Comparison of ENCODE assay signal across 21 mouse cellular contexts in genomic region chr2:70616076-70616475, GRCm38 (mm10). TPM values are rescaled to one million over a fixed set of nuclear protein-coding genes. Genes with fewer than 3 reads are reported as not detected.
"Had no signal": no experiment of that assay in that cellular context is flagged by ENCODE, and none has a peak within 500 bp of the region (broad histone marks: within the 10 kb centered on the region; RNA-seq: fewer than 3 reads in every experiment).

No protein-coding gene starts in this region.

- H3K27ac ChIP-seq: midbrain, embryonic 10.5 days; midbrain, embryonic 12.5 days; neural tube, embryonic 13.5 days; neural tube, embryonic 15.5 days had no signal

- H3K36me3 ChIP-seq: midbrain, embryonic 10.5 days; midbrain, embryonic 12.5 days; neural tube, embryonic 13.5 days; neural tube, embryonic 15.5 days had no signal

- H3K4me2 ChIP-seq: lung, embryonic 14.5 days; midbrain, embryonic 12.5 days; neural tube, embryonic 13.5 days; neural tube, embryonic 15.5 days had no signal

- H3K27me3 ChIP-seq: midbrain, embryonic 12.5 days; neural tube, embryonic 13.5 days; neural tube, embryonic 15.5 days had no signal

- ATAC-seq: midbrain, embryonic 16.5 days had no signal

- H3K4me1 ChIP-seq: midbrain, embryonic 10.5 days; midbrain, embryonic 12.5 days; neural tube, embryonic 13.5 days; neural tube, embryonic 15.5 days had no signal

- H3K9ac ChIP-seq: lung, embryonic 14.5 days; midbrain, embryonic 12.5 days; neural tube, embryonic 13.5 days; neural tube, embryonic 15.5 days had no signal

- DNase-seq: lung, adult 18-20 months; lung, embryonic 14.5 days; lung, postnatal 10 days; lung, postnatal 4 days; midbrain, embryonic 14.5 days; retina, postnatal 1 day; right cerebral cortex, adult 18-20 months; right cerebral cortex, postnatal 25 days; right cerebral cortex, postnatal 4 days; spleen, adult 18-20 months; thymus, adult 2 months; thymus, postnatal 25 days; thymus, postnatal 4 days had no signal

- H3K4me3 ChIP-seq: midbrain, embryonic 10.5 days; midbrain, embryonic 12.5 days; myocyte; neural tube, embryonic 13.5 days; neural tube, embryonic 15.5 days had no signal

- H3K9me3 ChIP-seq: midbrain, embryonic 12.5 days; neural tube, embryonic 13.5 days; neural tube, embryonic 15.5 days had no signal

RNA-seq across cellular contexts. Expression of gene Gm26558, which starts 45.8 kb away (rescaled TPM):
- total RNA-seq: megakaryocyte, adult 5-6 weeks; megakaryocyte-erythroid progenitor cell, adult 5-6 weeks had no signal
